Mouse (Mus musculus) embryo, embryonic 11 days (tissue): ENCODE results near the gene Klhl5.

Source experiments
- DNase-seq: peaks from one replicate; pipeline ENCODE4 v3.0.0-alpha.2; 2015

Gene Klhl5

GRCm38 (mm10) chr5:65150376-65150955 is 43.1 kb downstream of the Klhl5 start:
- no peak for DNase-seq

DNA sequence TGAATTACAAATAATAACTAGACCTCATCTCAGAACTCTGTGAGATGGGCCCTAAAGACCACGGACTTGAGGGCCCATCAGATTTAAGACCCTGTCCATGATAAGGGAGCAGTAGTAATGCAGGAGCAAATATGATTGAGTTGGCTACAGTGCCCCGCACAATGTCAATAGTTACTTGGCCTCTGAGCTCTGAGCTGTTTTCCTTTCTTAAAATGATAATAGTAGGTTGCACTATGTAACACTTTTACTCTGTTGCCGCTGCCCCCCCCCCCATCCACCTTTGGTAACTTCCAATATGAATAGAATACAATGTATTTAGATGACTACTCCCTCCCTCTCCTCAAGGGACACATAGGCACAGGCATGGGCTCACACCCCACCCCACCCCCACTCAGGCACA is 43.9 kb downstream of the Klhl5 start:
- no peak for DNase-seq

- DNase-seq = no peak
Measured at GRCm38 (mm10) chr5:65151767-65152166, 44.4 kb downstream of the Klhl5 start.

- no peak for DNase-seq
Measured at GRCm38 (mm10) chr5:65154287-65154686, 46.9 kb downstream of the Klhl5 start.

DNA sequence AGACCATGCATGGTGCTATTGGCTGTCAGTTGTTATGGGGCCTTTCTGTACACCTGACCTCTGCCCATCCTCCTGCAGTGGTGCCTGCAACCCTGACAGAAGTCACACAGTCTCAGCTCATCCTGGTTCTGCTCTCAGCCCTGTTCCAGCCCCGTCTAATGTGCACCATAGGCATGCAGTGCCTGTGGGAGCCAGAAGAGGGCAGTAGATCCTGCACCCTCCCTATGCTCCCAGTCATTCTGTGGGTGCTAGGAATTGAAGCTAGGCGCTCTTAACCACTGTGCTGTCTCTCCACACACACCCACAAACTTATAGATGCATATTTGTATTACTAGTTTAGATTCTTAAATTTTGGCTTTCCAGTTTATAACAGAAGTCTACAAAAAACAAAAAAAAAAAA is 49.5 kb downstream of the Klhl5 start:
- DNase-seq = no peak

DNA sequence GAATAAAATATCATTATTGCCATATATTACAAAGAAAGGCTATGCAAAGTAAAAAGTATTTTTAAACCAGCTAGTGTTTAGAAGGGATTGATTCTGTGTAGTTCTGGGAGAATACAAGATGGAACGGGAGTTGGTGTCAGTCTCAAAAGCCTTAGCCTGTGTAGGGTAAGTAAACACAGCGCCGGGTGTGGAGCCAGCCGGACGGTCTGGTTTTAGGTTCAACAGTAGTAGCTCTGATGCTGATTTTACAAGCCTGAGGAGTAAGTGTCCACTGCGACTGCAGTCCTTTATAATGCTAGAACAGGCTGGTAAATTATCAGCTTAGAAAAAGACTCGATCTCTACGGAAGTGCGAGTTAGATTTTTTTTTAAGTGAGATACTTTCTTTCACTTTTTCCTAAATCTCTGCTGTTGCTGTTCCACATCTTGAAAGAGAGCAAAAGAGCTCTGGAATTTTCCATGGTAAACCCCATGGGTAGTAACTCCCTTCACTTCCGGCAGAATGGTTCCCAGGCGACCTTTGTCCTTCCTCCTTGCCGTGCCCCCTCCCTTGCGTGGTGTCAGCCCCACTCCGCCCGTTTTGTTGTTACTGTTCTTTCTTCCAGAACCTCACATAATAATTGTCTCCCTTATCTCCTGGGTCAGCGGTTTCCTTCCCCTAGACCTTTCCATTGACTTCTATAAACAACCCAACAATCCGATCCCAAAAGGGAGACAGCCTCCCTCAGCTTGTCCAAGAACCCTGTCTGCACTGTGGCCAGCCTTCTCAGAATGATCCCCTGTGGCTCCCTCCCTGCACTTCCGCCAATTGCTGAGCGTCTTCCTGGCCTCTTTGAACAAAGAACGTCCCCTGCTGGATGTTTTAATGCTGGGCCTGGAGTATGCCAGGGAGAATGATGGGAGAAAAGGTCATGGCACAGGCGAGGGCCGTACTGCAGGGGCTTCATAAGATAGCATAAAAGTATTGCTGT is 50.4 kb downstream of the Klhl5 start:
- peak; percentile 32 for DNase-seq

DNA sequence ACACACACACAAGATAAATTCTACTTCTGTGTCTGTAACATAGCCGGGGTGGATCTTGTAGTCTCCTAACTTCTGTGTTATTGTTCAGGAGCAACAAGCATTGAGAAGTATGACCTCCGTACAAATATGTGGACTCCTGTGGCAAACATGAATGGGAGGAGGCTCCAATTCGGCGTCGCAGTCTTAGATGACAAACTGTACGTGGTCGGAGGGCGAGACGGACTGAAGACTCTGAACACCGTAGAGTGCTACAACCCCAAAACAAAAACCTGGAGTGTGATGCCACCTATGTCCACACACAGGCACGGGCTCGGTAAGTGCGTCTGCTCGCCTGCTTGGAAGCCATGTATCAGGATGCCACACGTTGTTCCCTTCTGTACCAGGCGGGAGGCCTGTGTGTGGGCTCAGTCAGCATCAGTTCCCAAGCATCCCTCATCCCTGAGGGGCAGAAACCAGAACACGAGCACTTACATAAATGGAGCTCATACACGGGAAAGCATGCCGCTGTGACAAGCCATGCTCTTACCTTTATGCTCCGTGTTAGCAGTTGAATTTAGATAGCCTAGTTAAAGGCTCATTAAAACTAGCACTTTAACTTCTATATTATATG is 51.5 kb downstream of the Klhl5 start:
- no peak for DNase-seq

DNA sequence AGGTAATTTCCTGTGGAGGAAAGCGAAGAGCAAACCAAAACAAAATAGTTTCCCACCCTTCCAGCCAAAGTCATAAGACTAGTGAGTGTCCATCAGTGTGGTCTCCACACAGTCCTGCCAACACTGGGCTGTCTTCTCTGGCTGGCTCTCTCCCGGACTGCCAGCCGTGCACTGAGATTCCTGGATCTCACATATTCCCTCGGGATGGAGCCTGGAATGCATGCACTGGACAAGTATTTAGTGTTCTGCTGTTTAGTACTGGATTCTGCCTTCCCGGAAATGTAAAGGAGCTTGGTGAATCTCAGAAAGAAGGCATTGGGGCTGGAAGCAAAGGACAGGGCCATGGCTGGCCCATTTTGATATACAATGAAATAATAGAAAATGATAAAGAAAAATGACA is 55.7 kb downstream of the Klhl5 start:
- DNase-seq = no peak

GRCm38 (mm10) chr5:65163489-65164092 is 56.3 kb downstream of the Klhl5 start:
- DNase-seq = no peak

GRCm38 (mm10) chr5:65170206-65170605 is 62.9 kb downstream of the Klhl5 start:
- DNase-seq = no peak

DNA sequence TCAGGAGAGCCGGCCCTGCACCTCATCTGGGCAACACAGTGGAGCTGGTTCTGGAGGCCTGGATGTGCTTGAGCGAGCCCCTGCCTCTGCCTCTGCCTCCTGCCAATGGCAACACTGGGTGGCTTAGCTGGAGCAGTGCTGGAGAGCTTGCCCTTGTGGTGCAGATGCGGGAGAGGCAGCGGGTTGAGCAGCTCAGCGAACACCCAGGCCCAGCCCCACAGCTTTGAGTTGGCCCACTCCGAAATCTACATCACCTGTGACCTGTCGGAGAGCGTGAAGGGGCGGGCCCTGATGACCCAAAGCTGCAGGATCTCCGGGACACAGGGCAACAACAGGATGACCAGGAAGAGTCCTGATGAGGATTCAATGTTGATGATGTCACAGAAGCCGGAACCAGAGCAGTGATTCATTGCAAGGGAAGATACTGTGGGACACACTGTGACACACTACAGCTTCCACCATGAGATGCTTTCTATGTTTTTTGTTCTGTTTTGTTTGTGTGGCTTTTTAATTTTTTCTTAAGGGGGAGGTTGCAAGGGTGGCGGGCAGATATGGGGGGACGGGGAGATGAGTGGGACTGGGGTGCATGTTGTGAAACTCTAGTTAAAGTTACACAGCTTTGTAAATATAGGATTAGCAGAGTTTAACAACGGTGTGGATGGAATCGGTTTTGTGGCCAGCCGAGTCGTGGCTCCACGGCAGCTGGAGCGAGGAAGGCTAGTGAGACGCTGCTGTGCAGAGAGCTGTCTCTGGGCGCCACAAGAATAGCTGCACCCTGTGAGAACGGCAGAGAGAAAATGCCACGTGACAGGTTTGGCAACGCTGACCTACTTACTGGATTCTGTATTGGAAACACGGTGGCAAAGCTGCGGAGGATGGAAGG is 67.9 kb downstream of the Klhl5 start:
- no peak for DNase-seq

- DNase-seq = no peak
Measured at GRCm38 (mm10) chr5:65175918-65176484, 68.7 kb downstream of the Klhl5 start.

- no peak for DNase-seq
Measured at GRCm38 (mm10) chr5:65177026-65177514, 69.7 kb downstream of the Klhl5 start.

GRCm38 (mm10) chr5:65178477-65178876 is 71.1 kb downstream of the Klhl5 start:
- DNase-seq = no peak

DNA sequence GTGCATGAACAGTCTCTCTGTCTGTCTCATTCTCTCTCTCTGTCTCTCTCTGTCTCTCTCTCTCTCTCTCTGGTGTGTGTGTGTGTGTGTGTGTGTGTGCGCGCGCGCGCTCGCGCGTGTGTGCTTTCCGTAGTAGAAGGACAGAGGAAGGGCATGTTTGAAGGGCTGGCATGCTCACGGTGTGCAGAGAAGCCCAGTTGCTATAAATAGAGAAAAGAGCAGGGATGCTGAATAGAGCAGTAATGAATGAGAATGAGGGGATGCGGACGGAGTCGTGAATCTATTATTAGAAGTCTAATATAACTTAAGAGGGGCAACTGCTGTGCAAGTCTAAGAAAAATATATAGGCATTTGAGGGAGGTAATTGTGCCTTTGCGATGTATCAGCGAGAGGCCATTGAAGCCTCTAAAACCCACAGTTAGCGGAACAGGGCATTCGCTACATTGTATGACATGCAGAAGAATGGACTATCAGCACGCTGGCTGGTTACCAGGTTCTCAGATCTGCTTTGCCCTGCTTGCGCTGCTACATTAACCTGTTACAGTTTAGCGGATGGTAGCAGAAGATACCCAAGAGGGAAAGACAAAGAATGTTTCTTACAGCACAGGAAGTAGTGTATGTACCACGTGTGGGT is 73.9 kb downstream of the Klhl5 start:
- no peak for DNase-seq

DNA sequence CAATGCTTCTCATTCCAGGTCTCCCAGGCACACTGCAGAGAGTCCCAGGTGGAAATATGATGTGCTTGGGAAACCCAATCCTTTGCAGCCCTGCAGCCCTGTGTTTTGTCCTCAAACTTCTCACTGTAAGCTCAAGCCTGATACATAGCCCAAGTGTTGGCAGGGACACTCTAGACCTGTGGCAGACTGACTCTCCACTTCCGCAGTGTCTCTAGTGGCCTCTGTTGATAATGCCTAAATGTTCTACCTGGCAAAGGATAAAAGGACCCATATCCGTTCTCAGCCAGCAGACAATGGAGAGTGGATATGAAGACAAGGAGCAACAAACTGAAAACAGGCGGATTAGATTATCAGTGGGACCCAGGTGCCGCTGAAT is 74.4 kb downstream of the Klhl5 start:
- no peak for DNase-seq

GRCm38 (mm10) chr5:65182268-65182667 is 74.9 kb downstream of the Klhl5 start:
- no peak for DNase-seq

DNA sequence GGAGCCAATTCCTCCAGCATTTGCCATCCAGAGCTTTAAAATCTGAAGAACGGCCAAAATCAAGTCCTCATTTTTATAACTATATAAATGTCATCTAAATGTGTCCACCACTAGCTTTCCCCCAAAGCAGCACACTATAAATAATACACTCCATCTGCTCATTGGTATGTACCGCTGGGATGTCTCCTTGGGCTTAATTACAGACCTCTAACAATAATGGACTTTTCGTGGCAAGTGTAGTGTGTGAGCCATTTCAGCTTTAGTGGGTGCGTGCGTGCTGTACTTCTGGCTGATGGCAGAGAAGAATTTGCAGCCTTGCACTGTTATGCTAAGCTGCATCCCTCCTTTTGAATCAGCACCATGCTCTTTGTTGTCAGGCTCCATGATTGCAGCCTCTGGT is 84.3 kb downstream of the Klhl5 start:
- DNase-seq = no peak

GRCm38 (mm10) chr5:65194441-65194840 is 87.1 kb downstream of the Klhl5 start:
- no peak for DNase-seq

DNA sequence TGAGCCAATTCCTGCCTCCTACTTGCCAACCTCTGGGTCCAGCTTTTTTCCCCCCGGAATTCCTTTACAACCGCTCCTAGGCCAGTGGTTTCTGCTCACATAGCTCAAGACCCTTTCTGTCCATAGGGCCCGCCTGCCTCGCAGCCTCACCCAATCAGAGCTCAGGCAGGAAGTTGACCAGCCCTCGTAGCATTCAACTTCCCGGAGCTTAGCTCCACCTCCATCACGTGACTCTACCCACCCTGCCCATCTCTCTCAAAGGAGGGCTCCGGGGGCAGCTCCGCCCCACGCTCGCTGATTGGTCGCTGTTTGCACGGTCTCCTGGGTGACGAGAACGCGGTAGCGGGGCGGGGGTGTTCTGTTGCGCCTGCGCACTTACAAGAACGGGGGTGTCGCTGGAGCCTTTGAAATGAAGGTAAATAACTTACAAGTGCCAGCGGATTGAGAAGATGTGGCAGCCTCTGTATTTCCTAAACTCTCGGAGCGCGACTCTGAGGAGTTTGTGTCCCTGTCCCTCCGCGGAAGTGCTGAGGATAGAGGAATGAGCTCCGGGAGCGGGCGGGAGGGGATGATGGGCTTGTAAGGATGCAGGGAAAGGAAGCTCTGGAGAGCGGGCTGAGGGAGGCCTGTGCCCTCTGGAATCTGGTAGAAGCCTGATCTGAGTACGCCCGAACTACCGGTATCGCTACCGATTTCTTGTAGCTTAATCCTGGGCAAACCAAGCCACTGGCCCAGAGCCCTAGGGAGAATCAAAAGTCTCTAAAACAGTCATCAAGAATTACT is 92.2 kb downstream of the Klhl5 start, which contains the start of gene Wdr19:
Gene Wdr19 (plus strand): TSS at position 351 of the 783 bp plus-strand sequence.
- peak; percentile 98 for DNase-seq

- no peak for DNase-seq
Measured at GRCm38 (mm10) chr5:65204726-65205125, 97.4 kb downstream of the Klhl5 start.
